Mouse (Mus musculus) myocyte (in vitro differentiated cells): ENCODE results near the gene Aff4. TPM values are rescaled to one million over a fixed set of nuclear protein-coding genes. Genes with fewer than 3 reads are reported as not detected.
"Not testable (repeated sequence)": the region's sequence is repeated elsewhere in the genome, so short reads cannot be mapped to it uniquely, and the experiment has no call there.

Experiments
- H3K27me3 ChIP-seq: one replicate; pipeline ENCODE4 v1.6.1; 2011; ENCODE audit not compliant: control insufficient read depth, insufficient read depth, insufficient read length
- H3K36me3 ChIP-seq: one replicate; pipeline ENCODE4 v1.6.1; 2011; ENCODE audit not compliant: control insufficient read depth, insufficient read depth
- H3K4me2 ChIP-seq: one replicate; pipeline ENCODE4 v1.6.1; 2011; ENCODE audit warnings: low read depth, control low read depth
- H3K4me3 ChIP-seq: one replicate; pipeline ENCODE4 v1.5.1; 2011; ENCODE audit warnings: mild to moderate bottlenecking, control low read depth, moderate library complexity
- H3K79me2 ChIP-seq: one replicate; pipeline ENCODE4 v1.6.1; 2011; ENCODE audit not compliant: control insufficient read depth, insufficient read depth
- H3ac ChIP-seq: one replicate; pipeline ENCODE4 v1.6.1; 2011; ENCODE audit not compliant: control insufficient read depth, insufficient read length
- CEBPB ChIP-seq: IDR thresholded peaks from 2 replicates; pipeline ENCODE4 v1.6.1; 2011; ENCODE audit warnings: mild to moderate bottlenecking, moderate library complexity; ENCODE audit not compliant: poor library complexity, insufficient read depth, severe bottlenecking
- E2F4 ChIP-seq: IDR thresholded peaks from one replicate; pipeline ENCODE4 v1.6.1; 2011; ENCODE audit warnings: mild to moderate bottlenecking, control low read depth, moderate library complexity; ENCODE audit not compliant: insufficient read depth
- MAX ChIP-seq: IDR thresholded peaks from one replicate; pipeline ENCODE4 v1.6.1; 2011; ENCODE audit warnings: low read depth, mild to moderate bottlenecking, control low read depth
- MYOD1 ChIP-seq, 3 experiments: IDR thresholded peaks; one replicate each; pipeline ENCODE4 v1.6.1; 2011; ENCODE audit warnings: control low read depth in 2 of 3, low read depth in 2 of 3, mild to moderate bottlenecking in 2 of 3, moderate library complexity in 1 of 3; ENCODE audit not compliant: insufficient read length in 2 of 3, control insufficient read depth in 1 of 3
- MYOG ChIP-seq, 3 experiments: IDR thresholded peaks; one replicate each; pipeline ENCODE4 v1.6.1; 2011; ENCODE audit warnings: control low read depth in 2 of 3, low read depth in 2 of 3, mild to moderate bottlenecking in 2 of 3; ENCODE audit not compliant: insufficient read length in 2 of 3, control insufficient read depth in 1 of 3, insufficient read depth in 1 of 3
- POLR2A ChIP-seq: IDR thresholded peaks from one replicate; pipeline ENCODE4 v1.6.1; 2011; ENCODE audit warnings: low read depth, mild to moderate bottlenecking, control low read depth, moderate library complexity; ENCODE audit not compliant: insufficient read length
- POLR2AphosphoS2 ChIP-seq: IDR thresholded peaks from one replicate; pipeline ENCODE4 v1.6.1; 2011; ENCODE audit warnings: low read depth, control low read depth; ENCODE audit not compliant: insufficient read length
- REST ChIP-seq: IDR thresholded peaks from one replicate; pipeline ENCODE4 v1.6.1; 2011; ENCODE audit warnings: mild to moderate bottlenecking, control low read depth, moderate library complexity; ENCODE audit not compliant: insufficient read depth, insufficient read length
- SRF ChIP-seq: IDR thresholded peaks from one replicate; pipeline ENCODE4 v1.6.1; 2011; ENCODE audit warnings: low read depth; ENCODE audit not compliant: control insufficient read depth, insufficient read length
- TCF12 ChIP-seq: IDR thresholded peaks from one replicate; pipeline ENCODE4 v1.6.1; 2011; ENCODE audit warnings: mild to moderate bottlenecking, control low read depth; ENCODE audit not compliant: poor library complexity, insufficient read depth, severe bottlenecking
- TCF3 ChIP-seq: IDR thresholded peaks from one replicate; pipeline ENCODE4 v1.6.1; 2011; ENCODE audit warnings: low read depth, control low read depth; ENCODE audit not compliant: insufficient read length
- USF1 ChIP-seq: IDR thresholded peaks from one replicate; pipeline ENCODE4 v1.6.1; 2011; ENCODE audit warnings: low read depth, mild to moderate bottlenecking, control low read depth, moderate library complexity
- polyA plus RNA-seq: library from polyadenylated mRNA; unstranded; fragments of >200 nt; fragmentation: generic; extraction: Trizol; gene quantifications from one replicate; pipeline ENCODE4 v1.2.1, GENCODE M21; 2012; ENCODE audit warnings: missing spikeins

Aff4 gene
- polyA plus RNA-seq, 1 experiment: 15.6 TPM

DNA sequence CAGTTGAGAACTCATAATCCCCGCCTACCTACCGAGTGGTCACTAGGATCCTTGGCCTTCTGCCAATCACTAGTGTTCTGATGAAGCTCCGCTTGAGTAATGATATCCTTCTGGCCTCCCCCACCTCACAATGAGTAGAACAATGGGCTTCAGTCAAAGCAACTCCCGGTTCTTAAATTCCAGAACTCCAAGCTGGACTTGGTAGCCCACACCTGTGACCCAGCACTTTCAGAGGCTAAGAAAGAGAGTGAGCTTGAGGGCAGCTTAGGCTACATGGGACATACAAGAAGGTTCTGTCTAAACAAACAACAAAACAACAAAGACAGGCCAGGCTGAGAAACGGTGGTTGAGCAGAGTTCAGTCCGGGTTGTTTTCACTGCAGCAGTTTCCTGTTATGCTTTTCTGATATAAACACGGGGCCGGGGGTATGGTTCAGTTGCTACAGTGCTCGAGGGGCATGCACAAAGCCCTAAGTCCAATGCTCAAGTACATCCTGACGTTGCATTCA is 43.0 kb upstream of the Aff4 start:
- H3ac ChIP-seq: no peak overlapping the region
- H3K79me2 ChIP-seq: no peaks in the 10 kb centered on the region
- no peak for TF ChIP-seq E2F4
- no peak for TF ChIP-seq MYOD1 (IDR thresholded peaks at IDR 0.05; ENCODE audit: control insufficient read depth in 1 of 3, insufficient read length in 2 of 3, low read depth in 2 of 3)
- no peak for TF ChIP-seq POLR2AphosphoS2
- no peak for TF ChIP-seq MYOG (IDR thresholded peaks at IDR 0.05; ENCODE audit: control insufficient read depth in 1 of 3, insufficient read depth in 1 of 3, insufficient read length in 2 of 3, low read depth in 2 of 3)
- no peak for TF ChIP-seq MAX
- no peak for TF ChIP-seq CEBPB
- no peak for TF ChIP-seq TCF12
- no peak for TF ChIP-seq REST
- no peaks in the 10 kb centered on the region for H3K36me3 ChIP-seq
- H3K4me3 ChIP-seq: no peak overlapping the region
- H3K27me3 ChIP-seq: no peaks in the 10 kb centered on the region
- peak overlapping the region; percentile 70 for H3K4me2 ChIP-seq

DNA sequence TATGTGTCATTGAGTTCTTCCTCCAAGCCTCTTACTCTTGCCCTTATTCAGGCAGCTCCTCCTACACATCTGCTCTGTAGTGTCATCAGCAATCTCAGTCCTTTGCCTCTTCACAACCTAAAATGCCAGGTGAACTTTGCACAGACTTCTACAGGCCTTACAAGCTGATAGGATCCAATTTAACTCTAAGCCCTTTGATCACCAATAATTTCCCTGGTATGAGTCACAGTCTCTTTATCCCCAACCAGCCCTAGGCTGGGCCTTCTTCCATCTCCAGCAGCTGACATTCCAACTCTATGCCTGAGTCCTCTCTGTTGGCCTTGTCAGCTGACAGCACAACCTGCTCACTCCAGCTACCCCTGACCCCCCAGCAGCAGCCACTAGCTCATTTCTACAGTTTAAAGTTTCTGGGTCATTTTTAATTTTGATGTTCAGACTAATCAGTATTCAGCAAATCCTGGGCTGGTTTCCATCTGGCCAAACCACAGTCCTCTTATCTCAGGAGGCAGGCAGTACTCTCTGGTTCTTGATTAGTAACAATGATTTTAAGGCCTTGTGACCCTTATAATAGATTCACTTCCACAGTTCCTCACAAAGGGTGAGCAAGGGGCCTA is 42.3 kb upstream of the Aff4 start:
- H3K79me2 ChIP-seq: no peaks in the 10 kb centered on the region

DNA sequence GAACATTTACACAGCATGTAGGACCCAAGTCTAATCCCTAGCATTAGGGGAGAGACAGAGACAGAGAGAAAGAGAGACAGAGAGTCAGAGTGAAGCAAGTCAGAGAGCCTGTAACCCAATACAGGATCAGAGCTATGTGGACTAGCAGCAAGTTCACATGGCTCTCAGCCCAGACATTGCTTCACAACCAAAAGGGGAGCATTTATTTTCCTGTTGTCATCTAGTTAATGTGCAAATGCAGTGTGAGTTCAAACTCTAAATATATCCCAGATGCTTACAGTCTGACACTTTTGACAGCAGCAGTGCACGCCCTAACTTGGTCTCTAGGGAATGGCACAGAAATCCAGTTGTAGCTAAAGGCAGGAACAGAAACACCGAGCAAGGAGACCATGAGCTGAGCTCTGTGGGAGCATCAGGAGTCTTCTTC is 41.7 kb upstream of the Aff4 start:
- Histone ChIP-seq H3K79me2 (no peaks in the 10 kb centered on the region), H3K36me3 (no peaks in the 10 kb centered on the region), H3K4me3 (no peak overlapping the region), H3K4me2 (peak overlapping the region; percentile 70), H3ac (no peak overlapping the region), H3K27me3 (no peaks in the 10 kb centered on the region)
- TF ChIP-seq E2F4: no peak
- peak; percentile 68 for TF ChIP-seq SRF
- peak; percentile 95 for TF ChIP-seq CEBPB

More for the DNA sequence above, 42.3 kb upstream of the Aff4 start:
- Histone ChIP-seq H3K4me3 (no peak overlapping the region), H3K4me2 (peak overlapping the region; percentile 70), H3K36me3 (no peaks in the 10 kb centered on the region), H3ac (no peak overlapping the region), H3K27me3 (no peaks in the 10 kb centered on the region)
- TF ChIP-seq MYOG (IDR thresholded peaks at IDR 0.05; ENCODE audit: control insufficient read depth in 1 of 3, insufficient read depth in 1 of 3, insufficient read length in 2 of 3, low read depth in 2 of 3) (peak in 2 of 3 experiments; percentile 72 to 74), CEBPB (no peak), USF1 (peak; percentile 10), SRF (no peak), TCF12 (no peak), MYOD1 (IDR thresholded peaks at IDR 0.05; ENCODE audit: control insufficient read depth in 1 of 3, insufficient read length in 2 of 3, low read depth in 2 of 3) (peak; percentile 20 to 75 (median 66)), MAX (no peak), REST (no peak), POLR2A (no peak), POLR2AphosphoS2 (no peak), E2F4 (no peak), TCF3 (peak; percentile 17)

DNA sequence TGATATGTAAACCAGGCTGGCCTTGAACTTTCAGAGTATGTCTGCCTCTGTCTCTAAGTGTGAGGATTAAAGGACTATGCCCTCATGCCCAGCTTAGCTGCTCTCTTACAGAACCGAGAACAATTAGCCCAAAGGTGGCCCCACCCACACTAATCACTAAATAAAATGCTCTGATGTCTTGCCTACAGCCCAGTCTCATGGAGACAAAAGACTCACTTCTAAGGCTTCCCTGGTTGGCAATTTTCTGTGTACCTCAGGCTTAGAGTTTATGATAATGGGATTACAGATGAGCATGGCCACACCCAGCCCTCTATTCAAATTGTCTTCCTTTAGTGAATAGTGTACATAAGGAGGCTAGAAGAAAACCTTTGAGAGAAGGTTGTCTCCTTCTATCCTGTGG is 39.2 kb upstream of the Aff4 start:
- Histone ChIP-seq H3K36me3 (no peaks in the 10 kb centered on the region), H3K79me2 (no peaks in the 10 kb centered on the region), H3K4me3 (no peak overlapping the region), H3ac (no peak overlapping the region), H3K4me2 (no peak overlapping the region), H3K27me3 (no peaks in the 10 kb centered on the region)
- no peak for TF ChIP-seq E2F4
- no peak for TF ChIP-seq CEBPB
- TF ChIP-seq USF1: no peak
- TF ChIP-seq POLR2A: no peak
- TF ChIP-seq MAX: no peak
- TF ChIP-seq TCF3: no peak
- no peak for TF ChIP-seq POLR2AphosphoS2
- TF ChIP-seq TCF12: no peak
- TF ChIP-seq MYOD1 (IDR thresholded peaks at IDR 0.05; ENCODE audit: control insufficient read depth in 1 of 3, insufficient read length in 2 of 3, low read depth in 2 of 3): no peak
- TF ChIP-seq SRF: no peak

DNA sequence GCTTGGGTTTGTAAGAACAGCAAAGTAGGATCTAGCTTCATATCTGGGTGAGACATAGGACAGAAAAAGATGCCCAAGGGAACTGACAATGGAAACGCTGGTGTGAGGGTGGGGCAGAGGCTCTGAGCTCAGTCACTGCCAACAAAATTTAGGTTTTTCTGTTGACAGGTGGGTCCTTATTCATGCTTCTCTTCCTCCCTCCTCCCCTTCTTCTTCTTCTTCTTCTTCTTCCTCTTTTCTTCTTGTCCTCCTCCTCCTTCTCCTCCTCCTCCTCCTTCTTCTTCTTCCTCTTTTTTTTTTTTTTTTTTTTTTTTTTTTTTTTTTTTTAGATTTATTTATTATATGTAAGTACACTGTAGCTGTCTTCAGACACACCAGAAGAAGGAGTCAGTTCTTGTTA is 37.8 kb upstream of the Aff4 start:
- not testable (repeated sequence) for H3ac ChIP-seq, H3K27me3 ChIP-seq, H3K4me3 ChIP-seq, H3K36me3 ChIP-seq, H3K79me2 ChIP-seq, H3K4me2 ChIP-seq
